Mouse (Mus musculus): ENCODE results near the gene Gm12166.
A peak's percentile ranks its signal among the peaks of the same experiment; 100 is the strongest.
"Not testable (repeated sequence)": the region's sequence is repeated elsewhere in the genome, so short reads cannot be mapped to it uniquely, and the experiment has no call there.

The Gm12166 gene

DNA sequence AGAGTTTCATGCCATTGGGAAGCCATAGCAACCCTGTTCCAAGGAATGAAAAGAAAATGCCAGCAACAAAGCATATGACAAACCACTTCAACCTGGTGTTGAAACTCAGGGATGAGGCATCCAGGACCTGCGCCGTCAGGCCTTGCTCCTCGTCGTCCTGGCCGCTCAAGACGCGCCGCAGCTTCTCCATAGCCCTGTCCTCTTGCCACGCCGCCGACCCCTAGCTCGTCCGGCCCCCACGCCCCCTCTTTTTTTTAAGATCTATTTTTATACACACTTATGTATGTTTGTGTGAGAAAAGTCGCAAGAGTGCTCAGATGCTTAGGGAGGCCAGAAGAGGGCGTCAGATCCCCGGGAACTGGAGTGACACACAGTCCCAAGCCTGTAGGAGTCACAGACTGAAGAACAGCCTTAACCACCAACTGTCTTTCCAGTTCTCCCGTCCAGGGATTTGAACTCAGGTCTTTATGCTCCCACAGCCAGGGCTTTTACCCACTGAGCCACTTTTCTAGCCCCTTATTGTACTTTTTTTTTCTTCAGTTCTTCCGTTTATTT lies at the start of gene Gm12166:
Gene Gm12166, minus strand, starts transcription at position 217 of the 555 bp plus-strand sequence.
- DNase-seq (ENCODE audit: low spot score in 2 of 2): not testable (repeated sequence)

DNA sequence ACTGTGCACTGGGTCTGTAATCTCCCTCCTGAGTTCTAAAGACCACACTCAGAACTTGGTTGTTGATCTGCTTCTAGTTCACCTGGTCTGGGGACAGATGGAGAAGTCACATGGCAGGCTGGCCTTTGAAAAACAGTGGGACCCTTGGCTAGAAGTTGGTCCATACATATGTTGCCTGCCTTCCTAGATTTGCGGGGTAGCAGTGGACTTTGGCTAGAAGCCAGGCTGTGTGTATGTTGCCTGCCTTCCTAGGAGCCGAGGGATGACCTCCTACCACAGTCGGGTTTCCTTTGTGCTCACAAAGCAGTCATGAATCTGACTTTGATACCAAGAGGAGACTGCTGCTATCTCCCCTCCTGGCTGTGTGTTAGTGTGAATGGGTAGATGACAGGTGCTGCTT lies 44.9 kb upstream of the Gm12166 start:
- no peak for DNase-seq (ENCODE audit: low spot score in 2 of 2)

DNA sequence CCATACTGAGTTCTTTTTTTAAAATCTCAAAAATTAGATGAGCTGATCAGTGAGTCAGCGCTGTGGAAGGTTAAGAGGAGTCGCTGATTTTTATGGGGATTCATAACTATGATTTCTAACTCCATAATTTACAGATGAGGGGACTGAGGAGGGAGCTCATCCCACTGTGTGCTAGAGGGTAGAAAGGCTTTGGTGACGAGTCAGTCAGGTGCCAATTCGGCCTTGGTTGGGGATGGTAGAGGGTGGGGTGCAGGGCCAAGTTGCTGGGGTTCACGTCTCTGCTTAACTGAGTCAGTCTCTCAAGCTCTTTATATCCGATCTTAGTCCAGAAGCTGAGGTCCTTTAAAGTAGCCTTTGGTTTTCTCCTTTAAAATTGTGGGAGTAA lies 44.1 kb upstream of the Gm12166 start:
- DNase-seq (ENCODE audit: low spot score in 2 of 2): no peak

DNA sequence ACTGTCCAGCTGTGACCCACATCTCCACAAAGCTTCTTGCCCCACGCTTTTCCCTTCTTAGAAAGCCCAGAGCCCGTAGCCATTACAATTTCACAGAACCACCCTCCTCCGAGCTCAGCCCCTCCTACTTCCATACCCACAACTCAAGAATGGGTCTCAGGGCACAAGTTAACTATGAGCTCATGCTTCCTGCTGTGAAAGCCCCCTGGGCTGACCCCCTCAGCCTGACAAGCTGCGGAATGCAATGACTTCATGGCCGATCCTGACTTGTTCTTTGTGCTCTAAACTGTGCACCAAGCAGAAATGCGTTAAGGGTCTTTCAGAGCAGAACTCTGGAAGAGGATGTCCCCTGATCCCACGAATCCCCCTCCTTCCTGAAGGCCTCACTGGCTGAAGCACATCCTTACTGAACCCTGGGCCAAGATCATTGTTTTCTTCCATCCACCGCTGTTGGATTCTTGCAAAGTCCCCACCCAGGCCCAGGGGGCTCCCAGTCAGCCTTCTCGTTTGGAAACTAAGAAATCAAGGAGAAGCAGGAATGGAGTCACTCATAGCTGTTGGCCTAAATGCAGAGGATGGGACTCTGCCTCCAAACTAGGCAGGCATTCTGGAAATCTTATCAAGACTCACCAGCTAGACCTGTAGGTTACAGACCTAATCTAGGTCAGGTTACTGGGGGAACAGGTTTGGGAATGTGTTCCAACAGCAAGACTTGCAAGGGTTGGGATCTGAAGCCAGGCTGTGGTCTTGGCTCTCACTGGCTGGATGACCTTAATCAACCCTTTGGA lies 43.5 kb upstream of the Gm12166 start:
- DNase-seq (ENCODE audit: low spot score in 2 of 2): no peak

DNA sequence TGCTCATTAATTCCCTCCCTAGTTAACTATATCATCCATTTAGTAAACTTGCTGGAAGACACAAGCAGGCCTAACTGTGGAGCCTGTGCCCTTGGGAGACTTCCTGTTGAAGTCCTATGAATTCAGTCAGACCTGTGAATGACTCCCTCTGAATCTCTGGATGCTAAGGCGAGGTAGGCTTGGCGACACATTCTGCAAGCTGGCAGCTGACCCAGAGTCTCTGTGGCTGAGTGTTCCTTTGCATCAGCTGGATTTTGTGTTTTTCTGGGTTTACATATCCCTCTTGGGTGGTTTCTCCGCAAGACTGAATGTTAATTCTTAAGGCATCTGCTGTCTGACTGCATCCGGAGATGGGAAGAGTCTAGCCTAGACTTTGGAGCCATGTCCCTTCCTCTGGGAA lies 40.0 kb upstream of the Gm12166 start:
- peak in 1 of 2 experiments; percentile 9 for DNase-seq (ENCODE audit: low spot score in 2 of 2)

DNA sequence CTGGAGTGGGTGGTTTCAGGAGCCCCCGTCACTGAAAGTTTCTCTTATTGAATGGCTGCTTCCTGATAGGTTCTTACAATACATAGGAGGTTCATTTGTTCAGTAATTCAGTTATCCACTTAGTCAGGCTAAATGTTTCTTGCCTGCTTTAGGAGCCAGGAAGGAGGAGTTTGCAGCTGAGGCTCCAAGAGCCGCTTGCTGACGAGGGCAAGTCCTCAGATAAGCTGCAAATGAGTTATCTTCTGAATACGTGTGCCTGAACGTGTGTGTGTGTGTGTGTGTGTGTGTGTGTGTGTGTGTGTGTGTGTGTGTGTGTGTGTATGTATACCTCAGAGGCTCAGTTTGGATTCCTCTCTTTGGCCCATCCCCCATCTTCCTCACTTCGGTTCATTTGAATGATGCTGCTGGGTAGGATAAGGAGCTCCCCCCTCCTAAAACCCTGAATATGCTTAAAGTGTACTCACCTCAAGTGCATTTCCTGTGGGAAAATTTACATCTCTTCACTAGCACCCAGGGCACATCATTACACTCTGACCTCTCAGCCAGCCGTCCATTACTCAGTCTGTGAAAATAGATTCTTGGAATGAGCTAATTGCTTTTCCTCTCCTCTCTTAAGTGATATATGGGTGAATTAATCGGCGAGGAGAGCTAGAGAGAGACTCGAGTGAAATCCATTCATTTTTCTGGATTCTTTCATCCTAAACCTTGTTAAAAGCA lies 39.0 kb upstream of the Gm12166 start:
- no peak for DNase-seq (ENCODE audit: low spot score in 2 of 2)

DNA sequence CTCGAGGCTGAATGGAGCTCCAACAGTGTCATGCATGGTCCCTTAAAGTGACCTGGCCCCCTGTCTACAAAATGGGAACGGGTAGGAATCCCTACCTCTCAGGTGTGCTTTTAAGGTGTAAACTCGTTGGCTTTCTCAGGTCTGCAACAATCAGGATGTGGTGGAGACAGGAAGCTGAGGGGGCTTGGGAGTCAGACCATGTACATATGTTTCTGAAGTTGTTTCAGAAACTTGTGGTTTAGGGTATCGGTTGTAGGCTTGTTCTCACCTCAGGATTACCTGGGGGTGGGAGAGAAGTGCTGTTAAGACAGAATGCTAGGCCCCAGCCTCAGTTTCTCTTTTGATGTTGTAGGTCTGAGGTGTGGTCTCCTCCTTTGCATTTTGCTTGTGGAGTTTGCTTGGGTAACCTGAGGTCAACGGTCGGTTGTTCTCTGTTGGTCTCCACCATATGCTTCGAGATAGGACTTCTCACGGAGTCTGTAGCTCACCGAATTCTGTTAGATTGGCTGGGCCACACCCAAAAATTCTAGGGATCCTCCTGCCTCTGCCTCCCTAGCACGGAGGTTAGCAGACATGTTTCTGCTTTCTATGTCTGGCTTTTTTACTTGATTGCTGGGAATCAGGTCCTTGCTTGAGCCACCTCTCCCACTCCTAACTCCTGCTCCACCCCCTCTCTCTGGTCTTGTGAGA lies 38.1 kb upstream of the Gm12166 start:
- DNase-seq (ENCODE audit: low spot score in 2 of 2): no peak

DNA sequence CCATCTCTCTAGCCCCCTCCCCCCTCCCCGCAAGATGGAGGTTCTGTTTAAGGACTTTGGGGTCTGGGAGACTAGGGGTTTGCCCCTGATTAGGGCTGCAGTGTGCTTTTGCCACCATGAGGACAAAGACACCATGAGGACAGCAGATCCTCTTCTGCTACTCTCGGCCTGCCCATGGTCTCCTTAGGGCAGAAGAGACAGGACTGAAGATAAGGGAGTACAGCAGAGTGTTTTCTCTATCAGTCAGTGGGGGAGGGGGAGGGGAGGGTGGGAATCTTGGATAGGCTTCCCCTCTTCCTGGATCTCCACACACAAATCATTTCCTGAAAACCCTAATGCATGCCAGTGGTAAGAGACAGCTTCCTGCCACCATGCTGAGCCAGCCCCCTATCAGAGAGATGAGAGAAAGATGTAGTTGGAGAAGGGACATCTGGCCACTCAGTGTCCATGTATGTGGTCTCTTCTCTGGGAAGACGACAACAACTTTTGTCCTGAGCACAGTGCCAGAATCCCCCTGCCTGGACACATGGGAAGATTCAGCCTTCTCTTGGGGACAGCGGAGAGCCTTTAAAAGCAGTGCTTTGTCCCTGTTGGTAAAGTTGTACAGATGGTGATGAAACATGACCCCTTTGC lies 37.1 kb upstream of the Gm12166 start:
- DNase-seq (ENCODE audit: low spot score in 2 of 2): no peak

DNA sequence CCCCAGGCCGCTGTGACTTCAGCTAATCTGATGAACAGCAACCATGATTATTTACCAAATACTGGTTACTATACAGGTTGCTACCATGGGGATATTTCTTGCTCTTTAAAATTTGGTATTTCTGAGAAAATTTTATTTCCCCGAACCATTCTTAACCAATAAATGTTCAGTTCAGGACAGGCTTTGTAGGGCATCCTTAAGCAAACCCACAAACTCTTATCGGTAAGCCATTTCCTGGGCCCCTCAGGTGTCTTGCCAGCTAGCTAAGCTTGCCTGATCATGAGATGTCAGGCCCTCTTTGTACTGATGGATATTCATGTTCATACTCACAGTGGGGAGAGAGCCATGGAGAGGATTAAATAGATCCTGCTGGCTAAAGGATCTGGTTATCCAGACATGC lies 34.3 kb upstream of the Gm12166 start:
- DNase-seq (ENCODE audit: low spot score in 2 of 2): no peak

DNA sequence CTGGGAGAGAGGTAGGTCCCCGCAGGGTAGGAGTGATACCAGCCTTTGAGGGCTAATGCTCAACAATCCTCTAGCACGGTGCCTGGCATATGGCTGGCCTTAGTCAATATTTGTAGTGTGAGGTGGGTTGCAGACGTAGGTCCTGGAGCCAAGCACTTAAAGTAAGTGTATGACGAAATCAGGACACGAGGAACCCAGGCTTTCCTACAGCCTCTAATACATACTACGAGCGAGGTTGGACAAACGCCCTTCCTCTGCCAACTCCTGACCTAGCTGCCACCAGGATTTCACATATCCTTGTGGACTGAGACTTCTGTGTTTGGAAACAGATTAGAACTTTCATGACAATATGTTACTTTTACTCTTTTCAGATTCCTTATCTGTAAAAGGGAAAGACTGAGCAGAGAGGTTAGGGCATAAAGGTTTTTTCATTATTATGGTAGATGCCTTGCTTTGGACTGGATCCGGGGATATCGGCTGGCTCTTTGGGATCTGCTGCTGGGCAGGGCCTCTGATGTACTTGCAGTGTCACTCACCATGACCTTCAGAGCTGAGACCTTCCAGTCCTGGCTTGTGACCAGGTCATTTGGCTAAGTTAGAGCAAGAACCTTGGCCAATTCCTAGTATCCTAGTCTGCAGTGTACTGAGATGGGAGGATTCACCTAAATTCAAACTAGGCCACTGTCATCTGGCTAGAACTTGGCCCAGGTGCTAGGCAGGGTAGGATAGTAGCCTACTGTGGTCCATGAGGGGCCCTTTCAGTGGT lies 33.5 kb upstream of the Gm12166 start:
- DNase-seq (ENCODE audit: low spot score in 2 of 2): no peak

DNA sequence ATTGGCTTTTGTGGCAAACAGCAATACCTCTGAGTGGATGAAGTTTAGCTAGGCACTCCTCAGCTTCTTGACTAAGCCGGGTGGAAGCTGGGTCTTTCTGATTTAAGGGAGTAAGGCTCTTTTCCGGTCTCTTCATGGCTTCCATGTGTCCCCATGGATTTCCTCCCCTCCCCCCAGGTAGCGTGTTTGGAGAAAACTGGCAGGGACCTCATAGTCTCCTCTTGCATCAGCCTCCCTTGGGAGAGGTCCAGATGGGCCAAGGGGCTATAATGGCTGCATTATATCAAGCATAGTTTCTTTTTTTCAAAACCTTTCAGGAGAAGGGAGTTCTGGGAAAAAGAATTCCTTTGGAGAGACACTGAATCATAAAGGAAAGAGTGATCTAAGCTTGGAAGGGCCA lies 32.4 kb upstream of the Gm12166 start:
- no peak for DNase-seq (ENCODE audit: low spot score in 2 of 2)

DNA sequence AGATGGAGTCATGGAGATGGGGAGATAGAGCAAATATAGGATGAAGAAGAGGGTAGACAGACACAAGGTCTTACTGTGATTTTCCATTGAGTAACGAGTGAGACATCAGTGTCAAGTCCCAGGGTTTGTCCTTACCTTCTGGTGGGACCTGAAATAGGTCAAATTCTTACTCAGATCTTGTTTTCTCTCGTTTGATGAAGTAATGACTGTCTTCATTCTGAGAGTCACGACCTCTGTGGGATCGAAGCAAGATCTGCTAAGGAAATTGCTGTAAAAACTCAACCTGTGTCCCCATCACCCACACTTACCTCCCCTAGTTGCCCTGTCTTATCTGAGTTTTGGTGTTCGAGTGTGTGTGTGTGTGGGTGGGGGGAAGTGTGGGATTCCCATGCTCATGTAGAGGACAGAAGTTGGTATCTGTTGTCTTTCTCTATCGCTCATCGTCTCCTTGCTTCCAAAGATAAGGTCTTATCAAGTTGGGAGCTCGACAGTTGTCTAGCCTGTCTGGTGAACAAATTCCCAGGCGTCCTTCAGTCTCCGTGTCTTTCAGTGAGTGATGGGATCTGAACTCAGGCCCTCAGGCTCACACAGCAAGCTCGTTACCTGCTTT lies 31.8 kb upstream of the Gm12166 start:
- DNase-seq (ENCODE audit: low spot score in 2 of 2): no peak

DNA sequence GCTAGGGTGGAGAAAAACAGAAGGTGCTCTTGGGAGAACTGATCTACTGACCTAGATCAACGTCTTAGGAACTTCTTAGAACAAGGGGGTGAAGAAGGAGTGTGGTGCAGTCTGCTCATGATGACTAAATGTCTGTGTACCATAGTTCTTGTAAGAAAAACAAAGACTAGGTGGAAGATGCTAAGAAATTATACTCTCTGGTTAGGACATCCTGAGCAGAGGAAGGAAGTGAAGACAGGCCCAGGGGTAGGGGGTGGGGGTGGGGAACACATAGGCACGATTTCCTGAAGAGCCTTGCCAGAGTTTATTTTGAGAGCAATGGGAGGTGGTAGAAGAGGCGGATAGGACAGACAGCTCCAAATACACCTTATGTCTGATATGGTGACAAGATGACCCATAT lies 31.3 kb upstream of the Gm12166 start:
- no peak for DNase-seq (ENCODE audit: low spot score in 2 of 2)

DNA sequence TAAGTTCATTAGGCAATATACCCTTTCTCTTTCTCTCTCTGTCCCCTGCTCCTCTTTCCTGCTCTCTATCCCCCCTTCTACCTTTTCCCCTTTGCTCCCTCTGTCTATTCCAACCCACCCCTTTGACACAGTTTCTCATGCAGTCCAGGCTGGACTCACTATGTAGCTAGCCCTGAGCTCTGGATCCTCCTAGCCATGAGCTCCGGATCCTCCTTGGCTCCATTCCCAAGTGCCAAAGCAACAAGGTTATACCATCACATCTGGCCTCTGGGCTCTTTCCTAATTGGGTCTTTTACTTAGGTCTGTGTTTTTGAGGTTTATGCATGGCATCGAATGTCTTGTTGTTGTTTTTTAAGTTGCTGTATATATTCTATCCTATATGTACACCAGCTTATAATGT lies 29.0 kb upstream of the Gm12166 start:
- DNase-seq (ENCODE audit: low spot score in 2 of 2): no peak

DNA sequence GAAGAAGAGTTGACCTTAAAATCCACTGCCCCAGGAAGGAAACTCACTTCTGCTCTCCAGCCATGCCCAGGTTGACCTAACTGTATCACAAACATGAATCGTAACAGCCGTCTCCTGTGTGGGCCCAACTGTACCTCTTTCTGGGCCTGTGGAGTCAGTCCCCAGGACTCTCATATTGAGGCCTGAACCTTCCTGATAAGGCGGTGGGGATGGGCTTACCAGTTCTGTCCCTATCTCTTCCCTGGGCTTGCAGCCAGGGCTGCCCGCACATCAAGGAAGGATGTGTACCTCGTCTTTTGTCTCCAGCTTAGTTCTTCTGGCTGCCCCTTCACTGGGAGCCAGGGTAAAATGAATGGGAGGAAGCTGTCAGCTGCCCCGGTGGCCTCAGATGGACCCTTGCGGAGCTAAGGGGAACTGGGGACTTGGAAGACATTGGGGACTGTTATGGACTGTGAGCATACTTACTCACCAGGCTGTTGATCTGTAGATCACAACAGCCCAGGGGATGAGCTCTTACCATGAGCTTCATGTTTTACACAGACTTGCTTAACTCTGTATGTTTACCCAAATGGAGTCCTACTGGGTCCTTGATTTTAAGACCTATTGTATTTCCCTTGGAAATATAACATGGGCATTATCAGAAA lies 25.7 kb upstream of the Gm12166 start:
- DNase-seq (ENCODE audit: low spot score in 2 of 2): no peak

DNA sequence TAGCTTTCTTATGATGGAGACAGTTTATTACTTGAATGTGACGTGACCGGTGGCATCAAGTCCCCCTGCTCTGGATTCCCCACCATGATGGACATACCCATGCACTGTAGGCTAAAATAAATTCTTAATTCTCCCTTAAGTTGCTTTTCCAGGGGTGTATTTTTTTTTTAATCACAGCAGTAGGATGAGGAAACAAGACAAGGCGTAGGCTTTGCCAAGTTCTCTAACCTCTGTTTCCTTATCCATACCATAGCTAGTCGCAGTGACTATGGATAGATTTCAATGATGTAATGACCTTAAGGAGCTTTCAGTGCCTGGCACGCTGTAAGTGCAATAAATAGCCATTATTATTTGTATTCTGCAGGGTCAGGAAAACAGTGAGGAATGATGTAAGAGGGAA lies 25.2 kb upstream of the Gm12166 start:
- DNase-seq (ENCODE audit: low spot score in 2 of 2): no peak

DNA sequence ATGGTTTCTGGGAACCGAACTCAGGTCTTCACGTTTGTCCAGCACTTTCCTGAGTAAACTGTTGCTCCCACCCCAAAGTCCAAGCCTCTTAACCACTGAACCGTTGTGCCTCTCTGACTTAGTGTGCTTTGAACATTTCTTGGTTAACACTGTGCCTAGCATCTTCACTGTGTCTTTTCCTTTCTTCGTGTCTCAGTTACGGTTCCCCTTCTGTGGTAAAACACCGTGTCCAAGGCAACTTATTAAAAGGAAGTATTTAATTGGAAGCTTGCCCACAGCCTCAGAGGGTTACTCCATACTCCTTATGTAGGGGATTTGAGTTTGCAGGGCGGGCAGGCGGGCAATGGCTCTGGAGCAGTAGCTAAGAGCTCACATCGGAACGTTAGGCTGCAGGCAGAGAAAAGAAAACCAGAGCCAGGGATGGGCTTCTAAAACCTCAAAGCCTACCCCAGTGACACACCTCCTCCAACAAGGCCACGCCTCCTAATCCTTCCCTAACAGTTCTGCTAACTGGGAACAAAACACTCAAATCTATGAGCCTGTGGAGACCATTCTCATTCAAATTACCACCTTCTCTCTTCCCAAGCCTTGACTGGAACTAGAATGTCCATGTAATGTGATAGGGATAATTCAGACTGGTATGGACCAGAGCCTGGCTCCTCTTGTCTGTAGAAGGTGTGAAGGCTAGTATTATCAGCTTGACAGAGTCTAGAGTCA lies 24.5 kb upstream of the Gm12166 start:
- no peak for DNase-seq (ENCODE audit: low spot score in 2 of 2)

DNA sequence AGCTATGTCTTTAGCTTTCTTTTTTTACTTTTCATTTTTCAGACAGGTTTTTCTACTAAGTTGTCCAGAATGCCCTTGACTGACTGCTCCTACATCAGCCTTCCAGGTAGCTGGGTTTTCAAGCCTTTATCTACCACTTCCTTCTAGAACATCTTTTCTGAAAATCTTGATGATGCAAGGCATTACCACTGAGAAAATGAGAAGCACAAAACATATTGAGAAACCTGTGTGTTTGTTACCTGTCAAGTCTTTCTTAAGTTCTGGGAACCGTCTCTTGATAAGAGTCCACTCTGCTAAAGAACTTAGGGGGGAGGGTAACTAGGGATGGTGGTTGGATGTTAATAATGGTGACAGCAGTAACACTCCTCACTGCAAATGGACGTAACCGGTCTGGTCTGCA lies 23.4 kb upstream of the Gm12166 start:
- DNase-seq (ENCODE audit: low spot score in 2 of 2): no peak

DNA sequence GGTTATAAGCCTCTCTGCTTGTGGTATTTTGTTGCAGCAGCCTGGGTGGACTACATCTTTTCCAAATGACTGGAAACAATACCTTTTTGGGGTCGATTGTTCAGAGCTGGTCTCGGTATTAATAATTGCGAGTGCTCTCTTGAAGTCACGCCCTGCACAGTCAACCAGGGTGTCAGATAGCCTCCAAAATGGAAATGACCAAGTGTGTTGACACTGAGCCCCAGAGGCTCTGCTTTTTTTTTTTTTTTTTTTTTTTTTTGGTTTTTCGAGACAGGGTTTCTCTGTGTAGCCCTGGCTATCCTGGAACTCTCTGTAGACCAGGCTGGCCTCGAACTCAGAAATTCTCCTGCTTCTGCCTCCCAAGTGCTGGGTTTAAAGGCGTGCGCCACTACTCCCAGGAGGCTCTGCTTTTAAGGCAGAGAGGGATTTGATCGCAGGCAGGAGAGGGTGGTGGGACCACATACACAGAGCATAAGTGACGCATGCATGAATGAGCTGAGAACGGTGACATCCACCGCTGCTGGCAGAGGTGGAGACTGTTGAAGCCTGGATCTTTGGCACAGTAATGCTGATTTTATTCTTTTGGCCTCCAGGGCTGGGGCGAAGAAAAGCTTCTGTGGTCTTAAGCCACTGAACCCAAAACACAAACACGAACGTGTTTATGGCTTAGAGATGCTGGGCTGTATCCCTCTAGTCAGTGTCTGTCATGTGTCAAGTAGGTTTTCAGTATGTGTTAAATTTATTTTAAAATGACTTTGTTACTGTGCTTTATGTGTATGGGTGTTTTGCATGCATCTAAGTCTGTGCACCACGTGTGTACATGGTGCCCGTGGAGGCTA lies 21.9 kb upstream of the Gm12166 start:
- no peak for DNase-seq (ENCODE audit: low spot score in 2 of 2)
